Mouse (Mus musculus) midbrain, embryonic 16.5 days (tissue): Measurements from ENCODE around the gene Ephx4. TPM values are rescaled to one million over a fixed set of nuclear protein-coding genes. Genes with fewer than 3 reads are reported as not detected.

Experiments
- ATAC-seq: fragments of 200-750 bp; cut with Nextera tagmentation; 2 replicates; pipeline ENCODE4 v1.8.0; 2017; ENCODE audit warnings: moderate TSS enrichment
- H3K27ac ChIP-seq: fragments of 300-500 bp; sonication (generic); 2 replicates; pipeline ENCODE4 v1.5.1; 2014; ENCODE audit warnings: mild to moderate bottlenecking, low read length, mixed read lengths
- H3K27me3 ChIP-seq: fragments of 300-500 bp; sonication (generic); 2 replicates; pipeline ENCODE4 v1.6.1; 2014; ENCODE audit warnings: low read depth, low read length, mixed read lengths; ENCODE audit not compliant: control insufficient read depth, insufficient read depth
- H3K36me3 ChIP-seq: fragments of 300-500 bp; sonication (generic); 2 replicates; pipeline ENCODE4 v1.6.1; 2014; ENCODE audit warnings: mild to moderate bottlenecking, low read length, moderate library complexity, mixed read lengths; ENCODE audit not compliant: control insufficient read depth, insufficient read depth
- H3K4me1 ChIP-seq: fragments of 300-500 bp; sonication (generic); 2 replicates; pipeline ENCODE4 v1.6.1; 2014; ENCODE audit warnings: mild to moderate bottlenecking, low read length, mixed read lengths; ENCODE audit not compliant: control insufficient read depth, insufficient read depth
- H3K4me2 ChIP-seq: fragments of 300-500 bp; sonication (generic); 2 replicates; pipeline ENCODE4 v1.6.1; 2014; ENCODE audit warnings: mild to moderate bottlenecking, low read length, mixed read lengths
- H3K4me3 ChIP-seq: fragments of 300-500 bp; sonication (generic); 2 replicates; pipeline ENCODE4 v1.5.1; 2014; ENCODE audit warnings: low read depth, mild to moderate bottlenecking, low read length, moderate library complexity, mixed read lengths
- H3K9ac ChIP-seq: fragments of 300-500 bp; sonication (generic); 2 replicates; pipeline ENCODE4 v1.6.1; 2014; ENCODE audit warnings: low read depth, low read length, mixed read lengths
- H3K9me3 ChIP-seq: fragments of 300-500 bp; sonication (generic); replicated peaks from 2 replicates; pipeline ENCODE4 v1.6.1; 2014; ENCODE audit warnings: mild to moderate bottlenecking, low read length, mixed read lengths; ENCODE audit not compliant: control insufficient read depth, poor library complexity, severe bottlenecking
- WGBS: fragments of 180-500 bp; shearing (Covaris S2); extraction: QIAGEN DNeasy Blood & Tissue Kit; methylation state at CpG from one replicate; pipeline ENCODE4 v1.1.7; 2014; 5-methylcytosine and 5-hydroxymethylcytosine counted together
- polyA plus RNA-seq: library from polyadenylated mRNA; unstranded; fragments of >200 nt; fragmentation: Nextera tagmentation; extraction: Ambion mirVana; gene quantifications from 2 replicates; pipeline ENCODE4 v1.2.1, GENCODE M21; 2015

The Ephx4 gene
- polyA plus RNA-seq, 1 experiment from 2014 or later: 3.2 TPM

DNA sequence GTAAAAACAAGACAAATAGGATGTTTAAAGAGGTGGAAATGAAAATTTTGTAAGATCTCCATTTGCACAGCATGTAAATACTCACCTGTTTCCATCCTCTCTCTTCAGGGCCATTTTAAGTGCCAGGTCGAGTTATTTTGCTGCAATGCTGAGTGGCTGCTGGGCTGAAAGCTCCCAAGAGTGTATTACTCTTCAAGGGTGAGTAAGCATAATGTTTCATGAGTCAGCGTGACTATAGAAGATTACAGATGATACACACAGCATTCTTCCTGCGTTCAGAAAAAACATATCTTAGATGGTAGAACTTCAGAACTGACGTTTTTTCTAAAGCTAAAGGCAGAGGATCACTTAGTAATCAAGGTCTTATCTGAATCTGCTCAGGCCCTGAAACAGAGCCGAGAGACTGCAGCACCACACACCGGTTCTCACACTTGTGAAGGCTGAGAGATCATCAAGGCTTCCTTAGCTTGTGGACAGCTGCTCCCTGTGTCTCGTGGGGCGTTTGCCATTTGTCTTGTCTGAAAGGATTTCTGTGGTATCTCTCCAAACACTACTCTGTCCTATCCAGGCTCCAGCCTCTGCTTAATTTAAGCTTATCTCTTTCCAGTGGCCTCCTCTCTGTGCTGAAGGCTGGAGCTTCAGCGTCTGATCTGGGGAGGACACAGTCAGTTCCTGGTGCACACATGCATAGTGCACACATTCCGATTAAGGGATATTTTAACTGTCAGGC lies 68.2 kb downstream of the Ephx4 start:
- 73% methylated on average over 10 of the region's 10 CpGs for WGBS
- no peak for ATAC-seq
- H3K4me1 ChIP-seq: no peaks in the 10 kb centered on the region
- H3K27ac ChIP-seq: no peak overlapping the region
- H3K4me3 ChIP-seq: no peak overlapping the region
- no peaks in the 10 kb centered on the region for H3K36me3 ChIP-seq
- H3K4me2 ChIP-seq: no peak overlapping the region
- no peaks in the 10 kb centered on the region for H3K9me3 ChIP-seq
- H3K27me3 ChIP-seq: no peaks in the 10 kb centered on the region
- H3K9ac ChIP-seq: no peak overlapping the region

Other genes with a start within 250 kb of the Ephx4 start
- gene Tgfbr3, start 113.1 kb upstream of the Ephx4 start, polyA plus RNA-seq: 3.5 and 4.3 TPM in 2 replicates
- gene Brdt, start 71.6 kb upstream of the Ephx4 start, polyA plus RNA-seq: 3.3 and 3.7 TPM in 2 replicates
- gene Lpcat2b, start 28.8 kb downstream of the Ephx4 start, polyA plus RNA-seq: not detected in 2 replicates
- 23.5 and 24.9 TPM in 2 replicates for gene Btbd8, start 35.3 kb downstream of the Ephx4 start, polyA plus RNA-seq
- 0.73 and 0.81 TPM in 2 replicates for gene Gm42669, start 104.9 kb downstream of the Ephx4 start, polyA plus RNA-seq
- gene 1700028K03Rik, start 132.0 kb downstream of the Ephx4 start, polyA plus RNA-seq: 0.29 and 0.46 TPM in 2 replicates
- gene Rpap2, start 194.6 kb downstream of the Ephx4 start, polyA plus RNA-seq: 26.2 and 26.4 TPM in 2 replicates
- gene Glmn, start 195.2 kb downstream of the Ephx4 start, polyA plus RNA-seq: 39.8 and 40.4 TPM in 2 replicates